15 mouse cellular contexts compared by ENCODE assay signal in the genomic region with DNA sequence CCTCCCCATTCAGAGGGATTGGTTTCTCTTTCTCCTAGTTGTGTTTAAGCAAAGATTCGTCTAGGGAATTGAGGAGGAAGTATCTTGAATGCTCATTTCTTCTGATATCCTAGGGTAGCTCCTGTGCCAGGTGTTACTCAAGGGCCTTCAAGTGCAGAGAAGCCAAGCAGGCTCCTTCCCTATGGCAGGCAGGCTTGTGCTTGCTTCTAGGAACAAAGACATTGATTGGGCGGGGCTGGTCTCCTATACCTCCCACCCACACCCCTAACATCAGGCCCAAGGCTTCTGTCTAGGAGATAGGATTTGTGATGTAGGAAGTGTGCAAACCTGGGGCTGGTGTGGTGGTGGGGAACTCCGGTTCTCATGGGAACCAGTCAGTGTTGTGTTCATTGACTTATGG. TPM values are rescaled to one million over a fixed set of nuclear protein-coding genes. Genes with fewer than 3 reads are reported as not detected.
DNase-seq lines count a peak whose midpoint lies in the region; ATAC-seq and TF ChIP-seq lines count a peak whose summit lies in the region.
"Had no signal": no experiment of that assay in that cellular context is flagged by ENCODE, and none has a peak within 500 bp of the region (broad histone marks: within the 10 kb centered on the region; RNA-seq: fewer than 3 reads in every experiment).

No protein-coding gene starts in this region.

- H3K27ac ChIP-seq in heart, embryonic 12.5 days (ENCODE audit: poor library complexity, severe bottlenecking): no peak overlapping the region
- no peak overlapping the region for H3K27ac ChIP-seq in midbrain, embryonic 11.5 days (ENCODE audit: low read depth, low read length)
- no peak overlapping the region for H3K27ac ChIP-seq in midbrain, embryonic 16.5 days (ENCODE audit: low read length)
- no peak overlapping the region for H3K27ac ChIP-seq in limb, embryonic 10.5 days
- H3K27ac ChIP-seq in stomach, postnatal 0 days (replicated peaks): no peak overlapping the region; the same call in 1 of the 2 replicates
- H3K27ac ChIP-seq: forebrain, embryonic 12.5 days had no signal

- no peak for ATAC-seq in heart, embryonic 12.5 days (ENCODE audit: insufficient number of reproducible peaks, low FRiP score)
- ATAC-seq in midbrain, embryonic 11.5 days (ENCODE audit: low FRiP score): no peak
- no peak for ATAC-seq in midbrain, embryonic 16.5 days
- ATAC-seq in stomach, postnatal 0 days (ENCODE audit: low FRiP score, low TSS enrichment): no peak; the same call in 1 of the 2 replicates

- H3K4me3 ChIP-seq in heart, embryonic 12.5 days: no peak overlapping the region
- H3K4me3 ChIP-seq in midbrain, embryonic 11.5 days (ENCODE audit: low read depth, low read length): no peak overlapping the region
- no peak overlapping the region for H3K4me3 ChIP-seq in midbrain, embryonic 16.5 days (ENCODE audit: low read depth, low read length)
- 0 out of 2 replicates have a peak overlapping the region, but pooled peaks have one; percentile 6 for H3K4me3 ChIP-seq in limb, embryonic 10.5 days
- peak overlapping the region; percentile 12; the same call in 1 of the 2 replicates for H3K4me3 ChIP-seq in stomach, postnatal 0 days (ENCODE audit: low read depth, low read length)
- H3K4me3 ChIP-seq: forebrain, embryonic 12.5 days had no signal

- TF ChIP-seq CTCF in stomach, postnatal 0 days (IDR thresholded peaks at IDR 0.05; ENCODE audit: low read depth): no peak

- H3K4me2 ChIP-seq in heart, embryonic 12.5 days: no peak overlapping the region
- H3K4me2 ChIP-seq in midbrain, embryonic 11.5 days: 0 out of 2 replicates have a peak overlapping the region, but pooled peaks have one; percentile 1
- no peak overlapping the region for H3K4me2 ChIP-seq in midbrain, embryonic 16.5 days (ENCODE audit: low read length)
- peak overlapping the region; percentile 31 for H3K4me2 ChIP-seq in stomach, postnatal 0 days (replicated peaks; ENCODE audit: low read depth)
- H3K4me2 ChIP-seq: forebrain, embryonic 12.5 days had no signal

- peak; percentile 92 for DNase-seq in heart, adult 11 months
- no peak for DNase-seq in midbrain, embryonic 11.5 days (ENCODE audit: low spot score, missing footprints)
- DNase-seq in limb, embryonic 10.5 days (ENCODE audit: low spot score): no peak
- DNase-seq in stomach, postnatal 0 days (ENCODE audit: low spot score): no peak
- DNase-seq in adrenal gland, postnatal 36 days: no peak
- no peak for DNase-seq in ovary, postnatal 36 days (ENCODE audit: low spot score)
- DNase-seq: adrenal gland, adult 2 months; embryo, embryonic 11 days; gastrocnemius, postnatal 25 days; kidney, adult 18-20 months; retina, postnatal 1 day; thymus, postnatal 25 days had no signal

- no peak overlapping the region for H3K9ac ChIP-seq in heart, embryonic 12.5 days
- no peak overlapping the region for H3K9ac ChIP-seq in midbrain, embryonic 11.5 days (ENCODE audit: low read length)
- no peak overlapping the region for H3K9ac ChIP-seq in midbrain, embryonic 16.5 days (ENCODE audit: low read depth, low read length)
- H3K9ac ChIP-seq in stomach, postnatal 0 days (ENCODE audit: low read length): peak overlapping the region; percentile 32; the same call in 1 of the 2 replicates
- H3K9ac ChIP-seq: forebrain, embryonic 12.5 days had no signal

- H3K9me3 ChIP-seq in heart, embryonic 12.5 days (replicated peaks): no peaks in the 10 kb centered on the region
- no peaks in the 10 kb centered on the region for H3K9me3 ChIP-seq in midbrain, embryonic 11.5 days (ENCODE audit: control insufficient read depth, low read length)
- H3K9me3 ChIP-seq in midbrain, embryonic 16.5 days (replicated peaks; ENCODE audit: control insufficient read depth, low read length, poor library complexity, severe bottlenecking): no peaks in the 10 kb centered on the region
- no peaks in the 10 kb centered on the region for H3K9me3 ChIP-seq in limb, embryonic 10.5 days (replicated peaks)
- H3K9me3 ChIP-seq in stomach, postnatal 0 days (ENCODE audit: control insufficient read depth, low read length): no peaks in the 10 kb centered on the region
- H3K9me3 ChIP-seq: forebrain, embryonic 12.5 days had no signal

- H3K36me3 ChIP-seq in heart, embryonic 12.5 days: peaks cover 21% of the 10 kb centered on the region
- H3K36me3 ChIP-seq in midbrain, embryonic 11.5 days (ENCODE audit: control insufficient read depth, insufficient read depth, low read length): no peaks in the 10 kb centered on the region
- H3K36me3 ChIP-seq in midbrain, embryonic 16.5 days (ENCODE audit: control insufficient read depth, insufficient read depth, low read length): no peaks in the 10 kb centered on the region
- peaks cover 26% of the 10 kb centered on the region for H3K36me3 ChIP-seq in limb, embryonic 10.5 days
- no peaks in the 10 kb centered on the region; the same call in 1 of the 2 replicates for H3K36me3 ChIP-seq in stomach, postnatal 0 days (ENCODE audit: control insufficient read depth, insufficient read depth, low read length)

- no peak for TF ChIP-seq EP300 in stomach, postnatal 0 days (optimal IDR thresholded peaks at IDR 0.05)

- H3K27me3 ChIP-seq in heart, embryonic 12.5 days (replicated peaks): no peaks in the 10 kb centered on the region
- no peaks in the 10 kb centered on the region for H3K27me3 ChIP-seq in midbrain, embryonic 11.5 days (ENCODE audit: control insufficient read depth, insufficient read depth, low read length)
- no peaks in the 10 kb centered on the region for H3K27me3 ChIP-seq in midbrain, embryonic 16.5 days (ENCODE audit: control insufficient read depth, insufficient read depth, low read depth, low read length)
- H3K27me3 ChIP-seq in limb, embryonic 10.5 days (ENCODE audit: low read depth, poor library complexity, severe bottlenecking): no peaks in the 10 kb centered on the region
- H3K27me3 ChIP-seq in stomach, postnatal 0 days (ENCODE audit: control insufficient read depth, insufficient read depth, low read length): no peaks in the 10 kb centered on the region

- 88% methylated on average over 3 of the region's 3 CpGs for WGBS in heart, embryonic 12.5 days
- 81% methylated on average over 3 of the region's 3 CpGs for WGBS in midbrain, embryonic 11.5 days
- WGBS in midbrain, embryonic 16.5 days: 91% methylated on average over 3 of the region's 3 CpGs
- 86% methylated on average over 3 of the region's 3 CpGs for WGBS in limb, embryonic 10.5 days
- 63% methylated on average over 3 of the region's 3 CpGs for WGBS in stomach, postnatal 0 days

- peaks cover 3% of the 10 kb centered on the region; the same call in 1 of the 2 replicates for H3K4me1 ChIP-seq in heart, embryonic 12.5 days (replicated peaks)
- no peaks in the 10 kb centered on the region; the same call in 1 of the 2 replicates for H3K4me1 ChIP-seq in midbrain, embryonic 11.5 days (ENCODE audit: control insufficient read depth, insufficient read depth, low read length)
- H3K4me1 ChIP-seq in midbrain, embryonic 16.5 days (ENCODE audit: control insufficient read depth, insufficient read depth, low read length): no peaks in the 10 kb centered on the region; the same call in 1 of the 2 replicates
- peaks cover 16% of the 10 kb centered on the region for H3K4me1 ChIP-seq in limb, embryonic 10.5 days
- peaks cover 3% of the 10 kb centered on the region; the same call in 1 of the 2 replicates for H3K4me1 ChIP-seq in stomach, postnatal 0 days (replicated peaks; ENCODE audit: control insufficient read depth, insufficient read depth)

RNA-seq across cellular contexts. Expression of gene Mtg1, which starts 10.4 kb away (rescaled TPM):
- polyA plus RNA-seq in heart, embryonic 12.5 days (2016; fragmentation: Nextera tagmentation; extraction: Ambion mirVana): 28.3 and 28.9 TPM in 2 replicates
- 21.4 and 31.2 TPM in 2 replicates for polyA plus RNA-seq in midbrain, embryonic 11.5 days (2014; fragmentation: Nextera tagmentation; extraction: Ambion mirVana)
- 26.7 and 32.6 TPM in 2 replicates for polyA plus RNA-seq in midbrain, embryonic 16.5 days (2015; fragmentation: Nextera tagmentation; extraction: Ambion mirVana)
- 29.5 and 31.9 TPM in 2 replicates for polyA plus RNA-seq in limb, embryonic 10.5 days (2016; fragmentation: Nextera tagmentation; extraction: Ambion mirVana)
- 19.8 and 20.6 TPM in 2 replicates for polyA plus RNA-seq in stomach, postnatal 0 days (2015; fragmentation: Nextera tagmentation; extraction: Ambion mirVana)
- 10 to 100 TPM; 24.4 to 34.5 TPM for total RNA-seq in adrenal gland, postnatal 36 days (2021)

RNA-seq across cellular contexts. Expression of gene Echs1, which starts 10.7 kb away (rescaled TPM):
- 174 and 176 TPM in 2 replicates for polyA plus RNA-seq in heart, embryonic 12.5 days (2016; fragmentation: Nextera tagmentation; extraction: Ambion mirVana)
- 163 and 178 TPM in 2 replicates for polyA plus RNA-seq in midbrain, embryonic 11.5 days (2014; fragmentation: Nextera tagmentation; extraction: Ambion mirVana)
- polyA plus RNA-seq in midbrain, embryonic 16.5 days (2015; fragmentation: Nextera tagmentation; extraction: Ambion mirVana): 111 TPM in 2 replicates
- 174 and 178 TPM in 2 replicates for polyA plus RNA-seq in limb, embryonic 10.5 days (2016; fragmentation: Nextera tagmentation; extraction: Ambion mirVana)
- 139 and 143 TPM in 2 replicates for polyA plus RNA-seq in stomach, postnatal 0 days (2015; fragmentation: Nextera tagmentation; extraction: Ambion mirVana)
- total RNA-seq in adrenal gland, postnatal 36 days (2021): 100 to 1,000 TPM; 356 to 530 TPM

RNA-seq across cellular contexts. Expression of gene Paox, which starts 11.3 kb away (rescaled TPM):
- polyA plus RNA-seq in heart, embryonic 12.5 days (2016; fragmentation: Nextera tagmentation; extraction: Ambion mirVana): 14.5 and 16.3 TPM in 2 replicates
- polyA plus RNA-seq in midbrain, embryonic 11.5 days (2014; fragmentation: Nextera tagmentation; extraction: Ambion mirVana): 12.1 and 14.7 TPM in 2 replicates
- polyA plus RNA-seq in midbrain, embryonic 16.5 days (2015; fragmentation: Nextera tagmentation; extraction: Ambion mirVana): 6.7 and 8.3 TPM in 2 replicates
- polyA plus RNA-seq in limb, embryonic 10.5 days (2016; fragmentation: Nextera tagmentation; extraction: Ambion mirVana): 19.2 and 23.7 TPM in 2 replicates
- 27.7 and 27.8 TPM in 2 replicates for polyA plus RNA-seq in stomach, postnatal 0 days (2015; fragmentation: Nextera tagmentation; extraction: Ambion mirVana)
- total RNA-seq in adrenal gland, postnatal 36 days (2021): 10 to 100 TPM; 13.0 to 26.1 TPM

RNA-seq across cellular contexts. Expression of gene Fuom, which starts 24.7 kb away (rescaled TPM):
- 75.4 and 83.0 TPM in 2 replicates for polyA plus RNA-seq in heart, embryonic 12.5 days (2016; fragmentation: Nextera tagmentation; extraction: Ambion mirVana)
- 13.5 and 13.8 TPM in 2 replicates for polyA plus RNA-seq in midbrain, embryonic 11.5 days (2014; fragmentation: Nextera tagmentation; extraction: Ambion mirVana)
- polyA plus RNA-seq in midbrain, embryonic 16.5 days (2015; fragmentation: Nextera tagmentation; extraction: Ambion mirVana): 32.2 and 33.3 TPM in 2 replicates
- polyA plus RNA-seq in limb, embryonic 10.5 days (2016; fragmentation: Nextera tagmentation; extraction: Ambion mirVana): 8.7 and 13.9 TPM in 2 replicates
- polyA plus RNA-seq in stomach, postnatal 0 days (2015; fragmentation: Nextera tagmentation; extraction: Ambion mirVana): 41.2 and 44.5 TPM in 2 replicates
- 10 to 100 TPM; 45.3 to 68.5 TPM for total RNA-seq in adrenal gland, postnatal 36 days (2021)

RNA-seq across cellular contexts. Expression of gene Sprn, which starts 27.7 kb away (rescaled TPM):
- 0.08 TPM in 1 of 2 replicates, not detected in the other for polyA plus RNA-seq in heart, embryonic 12.5 days (2016; fragmentation: Nextera tagmentation; extraction: Ambion mirVana)
- 0.59 and 0.89 TPM in 2 replicates for polyA plus RNA-seq in midbrain, embryonic 11.5 days (2014; fragmentation: Nextera tagmentation; extraction: Ambion mirVana)
- polyA plus RNA-seq in midbrain, embryonic 16.5 days (2015; fragmentation: Nextera tagmentation; extraction: Ambion mirVana): 26.7 and 29.2 TPM in 2 replicates
- polyA plus RNA-seq in limb, embryonic 10.5 days (2016; fragmentation: Nextera tagmentation; extraction: Ambion mirVana): not detected in 2 replicates
- polyA plus RNA-seq in stomach, postnatal 0 days (2015; fragmentation: Nextera tagmentation; extraction: Ambion mirVana): 0.90 and 1.1 TPM in 2 replicates
- under 1 TPM; 0.33 to 0.56 TPM for total RNA-seq in adrenal gland, postnatal 36 days (2021)

Comparison
In these comparisons a context has a peak if more than half of its experiments do, and no peak if none do; other contexts are left out.
1. H3K4me2 ChIP-seq: peak in midbrain, embryonic 11.5 days (single experiment) and stomach, postnatal 0 days (single experiment); none in heart, embryonic 12.5 days (single experiment) and midbrain, embryonic 16.5 days (single experiment).
2. H3K4me3 ChIP-seq: peak in limb, embryonic 10.5 days (single experiment) and stomach, postnatal 0 days (single experiment); none in heart, embryonic 12.5 days (single experiment), midbrain, embryonic 11.5 days (single experiment) and midbrain, embryonic 16.5 days (single experiment).